Mouse (Mus musculus): ENCODE measurements at regions not wholly inside any gene's neighbourhood (a gene's known extent, or its start where the extent isn't known, plus 50 kb on each side); places are given as distances from the start of the nearest gene placed in this dataset.

DNA sequence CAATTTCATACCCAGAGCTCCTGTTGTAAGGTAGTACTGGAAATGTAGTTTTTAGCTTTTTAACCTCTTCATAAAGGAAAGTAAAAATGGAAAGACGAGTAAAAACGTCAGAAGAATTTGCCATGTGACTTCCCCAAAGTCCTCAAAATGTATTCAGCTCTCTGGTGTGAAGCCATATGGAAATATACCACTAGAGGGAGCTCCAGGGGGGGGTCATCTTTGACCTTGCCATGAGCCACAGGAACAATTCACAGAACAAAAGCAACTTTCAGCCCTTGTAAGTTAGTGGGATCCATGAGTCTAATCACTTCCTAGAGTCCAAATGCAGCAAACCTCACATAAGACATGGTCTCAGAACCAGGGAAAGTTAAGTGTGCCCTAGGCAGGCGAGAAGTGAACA lies 354.1 kb upstream of the Jmjd1c start:
- peaks cover 15% of the 10 kb centered on the region; the same call in 1 of the 2 replicates for H3K9me3 ChIP-seq (ENCODE audit: low read length)
- H3K4me3 ChIP-seq (replicated peaks; ENCODE audit: low read length), result no peak overlapping the region
- H3K36me3 ChIP-seq (ENCODE audit: insufficient read depth, low read length), result no peaks in the 10 kb centered on the region
- H3K4me1 ChIP-seq (replicated peaks; ENCODE audit: low read depth, low read length), result no peaks in the 10 kb centered on the region
- TF ChIP-seq CTCF (conservative IDR thresholded peaks at IDR 0.05; ENCODE audit: low read length), result peak; percentile 65
- no peak; the same call in 1 of the 2 replicates for TF ChIP-seq NANOG (IDR thresholded peaks at IDR 0.05; ENCODE audit: borderline replicate concordance, low read length)
- no peaks in the 10 kb centered on the region for H3K27me3 ChIP-seq (ENCODE audit: insufficient read depth, low read length)

DNA sequence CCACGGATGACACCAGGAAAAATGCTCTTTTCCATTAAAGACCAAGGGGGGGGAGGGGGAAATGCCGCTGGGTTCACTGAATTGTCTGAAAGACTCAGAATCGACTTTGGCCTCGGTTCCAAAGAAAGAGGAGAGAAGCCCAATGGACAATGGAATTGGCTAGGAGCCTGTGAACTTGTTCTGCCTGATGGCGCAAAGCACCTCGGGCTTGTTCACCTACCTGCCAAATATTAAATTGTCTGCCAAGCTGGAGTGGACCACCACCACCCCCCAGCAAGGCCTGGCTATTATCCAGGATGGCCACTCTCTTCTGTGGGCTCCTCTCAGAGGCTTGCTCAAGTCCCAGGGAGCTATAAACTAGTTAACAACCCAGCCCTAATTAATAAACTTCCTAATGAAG lies 352.7 kb upstream of the Jmjd1c start:
- Histone ChIP-seq H3K4me1 (replicated peaks; ENCODE audit: low read depth, low read length) (no peaks in the 10 kb centered on the region), H3K4me3 (replicated peaks; ENCODE audit: low read length) (no peak overlapping the region)
- TF ChIP-seq CTCF (conservative IDR thresholded peaks at IDR 0.05; ENCODE audit: low read length), result no peak
- no peak for TF ChIP-seq POU5F1 (IDR thresholded peaks at IDR 0.05; ENCODE audit: borderline replicate concordance, low read length)
- TF ChIP-seq NANOG (IDR thresholded peaks at IDR 0.05; ENCODE audit: borderline replicate concordance, low read length), result no peak

DNA sequence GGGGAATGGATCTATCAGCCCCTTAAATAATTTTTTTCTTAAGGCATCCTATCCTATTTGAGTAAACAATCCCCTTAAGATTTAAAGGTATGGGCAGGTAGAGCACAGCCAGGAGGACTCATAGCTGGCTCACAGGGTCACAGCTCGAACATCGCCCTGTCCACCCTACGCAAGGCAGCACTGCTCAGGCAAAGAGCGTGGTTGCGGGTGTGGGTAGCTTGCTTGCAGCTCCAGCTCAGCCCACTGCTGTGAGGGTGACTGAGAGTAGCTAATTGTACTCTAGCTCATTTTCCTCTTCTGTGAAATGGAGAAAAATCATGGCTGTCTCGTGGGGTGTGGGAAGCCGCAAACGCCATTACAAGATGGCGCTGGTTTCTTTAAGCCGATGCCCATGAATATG lies 350.1 kb upstream of the Jmjd1c start:
- Histone ChIP-seq H3K27me3 (ENCODE audit: insufficient read depth, low read length) (no peaks in the 10 kb centered on the region), H3K9me3 (ENCODE audit: low read length) (peaks cover 11% of the 10 kb centered on the region; the same call in 1 of the 2 replicates), H3K36me3 (ENCODE audit: insufficient read depth, low read length) (no peaks in the 10 kb centered on the region), H3K4me3 (replicated peaks; ENCODE audit: low read length) (no peak overlapping the region), H3K4me1 (replicated peaks; ENCODE audit: low read depth, low read length) (no peaks in the 10 kb centered on the region)
- TF ChIP-seq POU5F1 (IDR thresholded peaks at IDR 0.05; ENCODE audit: borderline replicate concordance, low read length) (no peak), CTCF (conservative IDR thresholded peaks at IDR 0.05; ENCODE audit: low read length) (no peak), NANOG (IDR thresholded peaks at IDR 0.05; ENCODE audit: borderline replicate concordance, low read length) (no peak)

More for the DNA sequence above, 352.7 kb upstream of the Jmjd1c start:
- H3K27me3 ChIP-seq (ENCODE audit: insufficient read depth, low read length), result no peaks in the 10 kb centered on the region
- H3K36me3 ChIP-seq (ENCODE audit: insufficient read depth, low read length), result no peaks in the 10 kb centered on the region
- H3K9me3 ChIP-seq (ENCODE audit: low read length), result peaks cover 11% of the 10 kb centered on the region; the same call in 1 of the 2 replicates

DNA sequence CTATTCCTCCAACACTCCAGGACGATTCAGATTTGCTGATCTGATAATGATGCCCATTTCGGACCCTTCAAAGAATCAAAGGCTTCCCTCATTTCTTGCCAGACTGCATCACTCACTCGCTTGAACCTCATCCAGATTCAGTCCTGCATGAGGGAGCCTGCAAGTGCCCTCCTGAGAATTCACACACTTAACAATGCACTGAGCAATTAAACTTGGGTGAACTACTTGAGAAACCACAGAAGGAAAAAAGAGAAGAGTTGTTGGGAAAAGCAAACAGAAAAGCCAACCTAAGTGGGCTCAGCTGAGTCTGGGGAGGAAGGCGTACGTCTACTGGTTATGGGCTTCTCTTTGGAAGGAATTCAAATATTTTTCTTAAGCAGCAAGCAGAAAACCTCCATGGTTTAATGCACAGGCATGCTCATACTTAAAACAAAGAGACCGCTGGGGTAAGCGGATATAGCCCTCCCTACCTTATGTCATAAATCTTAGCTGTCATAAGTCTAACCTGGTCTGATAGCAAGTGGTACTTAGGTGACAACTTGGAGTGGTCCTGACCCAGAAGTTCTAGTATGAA lies 343.6 kb upstream of the Jmjd1c start:
- Histone ChIP-seq H3K27me3 (ENCODE audit: insufficient read depth, low read length) (no peaks in the 10 kb centered on the region), H3K4me3 (replicated peaks; ENCODE audit: low read length) (no peak overlapping the region), H3K9me3 (ENCODE audit: low read length) (no peaks in the 10 kb centered on the region), H3K4me1 (replicated peaks; ENCODE audit: low read depth, low read length) (no peaks in the 10 kb centered on the region), H3K36me3 (ENCODE audit: insufficient read depth, low read length) (no peaks in the 10 kb centered on the region)
- no peak for TF ChIP-seq NANOG (IDR thresholded peaks at IDR 0.05; ENCODE audit: borderline replicate concordance, low read length)
- TF ChIP-seq POU5F1 (IDR thresholded peaks at IDR 0.05; ENCODE audit: borderline replicate concordance, low read length), result no peak
- TF ChIP-seq CTCF (conservative IDR thresholded peaks at IDR 0.05; ENCODE audit: low read length), result no peak

DNA sequence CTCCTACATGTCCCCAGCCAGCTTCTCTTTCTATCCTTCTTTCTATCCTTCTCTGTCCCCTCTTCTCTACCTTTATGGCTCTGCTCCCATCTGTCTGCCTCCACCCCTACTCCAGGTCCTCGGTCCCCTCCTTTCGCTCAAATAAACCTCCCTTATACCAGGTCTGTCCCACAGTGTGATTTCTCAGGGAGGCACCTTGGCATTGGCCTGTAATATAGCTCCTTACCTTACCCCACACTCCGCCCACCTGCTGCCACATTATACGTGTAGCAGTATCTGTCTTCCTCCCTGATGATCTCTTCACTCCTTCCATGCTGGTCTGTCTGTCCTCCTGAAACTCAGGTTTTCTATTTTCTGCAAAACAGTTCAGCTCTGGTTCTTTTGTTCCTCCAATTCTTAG lies 339.1 kb upstream of the Jmjd1c start:
- H3K9me3 ChIP-seq (ENCODE audit: low read length), result peaks cover 16% of the 10 kb centered on the region
- TF ChIP-seq NANOG (IDR thresholded peaks at IDR 0.05; ENCODE audit: borderline replicate concordance, low read length), result no peak
- no peak for TF ChIP-seq CTCF (conservative IDR thresholded peaks at IDR 0.05; ENCODE audit: low read length)
- TF ChIP-seq POU5F1 (IDR thresholded peaks at IDR 0.05; ENCODE audit: borderline replicate concordance, low read length), result no peak
- no peaks in the 10 kb centered on the region for H3K27me3 ChIP-seq (ENCODE audit: insufficient read depth, low read length)
- H3K4me1 ChIP-seq (replicated peaks; ENCODE audit: low read depth, low read length), result peaks cover 3% of the 10 kb centered on the region; the same call in 1 of the 2 replicates
- no peaks in the 10 kb centered on the region for H3K36me3 ChIP-seq (ENCODE audit: insufficient read depth, low read length)
- no peak overlapping the region for H3K4me3 ChIP-seq (replicated peaks; ENCODE audit: low read length)

DNA sequence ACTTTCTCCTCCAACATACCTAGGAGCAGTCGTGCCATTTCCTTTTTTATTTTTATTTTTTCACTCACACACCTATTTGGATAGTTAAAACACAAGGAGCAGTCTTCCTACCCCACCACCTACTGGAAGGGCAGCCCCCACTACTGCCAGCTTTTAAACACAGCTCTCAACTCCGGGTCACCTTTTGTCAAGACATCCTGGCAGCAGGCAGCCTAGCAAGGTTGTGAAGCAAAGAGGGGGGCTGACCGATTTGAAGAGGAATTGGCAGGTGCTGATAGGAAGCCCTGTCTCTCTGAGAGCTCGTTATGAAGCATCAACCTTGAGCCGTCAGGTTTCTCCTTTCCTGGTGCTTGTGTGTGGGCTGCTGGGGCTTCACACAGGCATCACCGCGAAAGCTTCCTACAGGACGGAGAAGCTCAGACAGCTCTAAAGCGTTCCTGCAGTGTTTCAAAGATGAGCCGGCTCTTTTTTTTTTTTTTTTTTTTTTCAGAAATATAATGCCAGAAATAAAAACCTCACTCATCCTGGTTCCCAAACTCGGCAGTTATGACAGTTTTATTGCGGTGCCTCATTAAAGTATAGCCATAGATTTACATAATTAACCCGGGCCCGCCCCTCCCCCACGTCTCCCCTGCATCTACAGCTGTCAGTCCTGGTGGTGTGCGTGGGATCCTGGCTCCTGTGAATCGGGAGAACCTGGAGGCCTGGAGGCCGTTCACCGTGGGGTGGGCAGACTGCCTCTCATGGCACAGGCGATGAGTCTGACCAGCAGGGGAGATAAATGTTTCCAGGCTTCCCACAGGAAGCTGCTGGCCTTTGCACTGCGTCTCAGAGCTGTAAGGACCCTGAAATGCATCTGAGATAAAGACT lies 325.5 kb upstream of the Jmjd1c start:
- H3K36me3 ChIP-seq (ENCODE audit: insufficient read depth, low read length), result no peaks in the 10 kb centered on the region
- H3K4me1 ChIP-seq (replicated peaks; ENCODE audit: low read depth, low read length), result no peaks in the 10 kb centered on the region
- H3K9me3 ChIP-seq (ENCODE audit: low read length), result peaks cover 32% of the 10 kb centered on the region
- TF ChIP-seq NANOG (IDR thresholded peaks at IDR 0.05; ENCODE audit: borderline replicate concordance, low read length), result no peak
- TF ChIP-seq POU5F1 (IDR thresholded peaks at IDR 0.05; ENCODE audit: borderline replicate concordance, low read length), result no peak
- no peak for TF ChIP-seq CTCF (conservative IDR thresholded peaks at IDR 0.05; ENCODE audit: low read length)
- H3K4me3 ChIP-seq (replicated peaks; ENCODE audit: low read length), result no peak overlapping the region
- H3K27me3 ChIP-seq (ENCODE audit: insufficient read depth, low read length), result no peaks in the 10 kb centered on the region

DNA sequence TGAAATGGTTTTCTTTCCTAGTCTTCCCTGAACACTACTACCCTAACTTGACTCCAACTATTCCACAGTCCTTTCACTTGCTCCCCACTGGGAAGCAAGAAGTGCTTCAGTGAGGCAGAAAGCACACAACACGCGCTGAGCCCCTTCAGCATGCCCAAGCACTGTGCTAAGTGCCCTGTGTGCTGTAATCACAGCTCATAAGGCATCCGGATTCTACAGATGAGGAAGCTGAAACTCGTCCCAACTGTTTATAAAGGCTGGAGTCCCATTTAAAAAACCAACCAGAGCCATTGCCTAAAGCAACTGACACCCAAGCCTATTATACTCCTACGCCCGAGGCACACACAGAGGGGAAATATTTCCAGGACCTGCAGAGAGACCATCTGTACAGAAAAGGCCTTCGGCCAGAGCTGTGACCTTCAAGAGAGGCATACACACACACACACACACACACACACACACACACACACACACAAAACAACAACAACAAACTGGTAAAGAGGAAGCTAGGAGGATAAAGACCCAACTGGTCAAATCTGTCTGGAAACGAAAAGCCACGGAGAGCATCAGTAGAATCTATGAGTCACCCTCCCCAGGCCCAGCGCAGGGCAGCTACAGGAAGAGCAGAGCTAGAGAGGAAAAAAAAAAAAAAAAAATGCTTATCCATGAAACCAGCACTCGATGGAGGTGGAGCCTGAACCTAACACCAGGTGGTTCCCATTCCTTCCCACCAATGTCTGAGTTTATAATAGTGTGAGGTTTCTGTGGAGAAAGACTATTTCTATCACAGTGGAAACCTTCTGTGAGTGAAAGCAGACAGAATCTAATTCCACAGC lies 315.4 kb upstream of the Jmjd1c start:
- TF ChIP-seq CTCF (conservative IDR thresholded peaks at IDR 0.05; ENCODE audit: low read length) (no peak), POU5F1 (IDR thresholded peaks at IDR 0.05; ENCODE audit: borderline replicate concordance, low read length) (no peak), NANOG (IDR thresholded peaks at IDR 0.05; ENCODE audit: borderline replicate concordance, low read length) (no peak)
- Histone ChIP-seq H3K4me3 (replicated peaks; ENCODE audit: low read length) (no peak overlapping the region), H3K9me3 (ENCODE audit: low read length) (no peaks in the 10 kb centered on the region), H3K27me3 (ENCODE audit: insufficient read depth, low read length) (no peaks in the 10 kb centered on the region), H3K36me3 (ENCODE audit: insufficient read depth, low read length) (no peaks in the 10 kb centered on the region), H3K4me1 (replicated peaks; ENCODE audit: low read depth, low read length) (no peaks in the 10 kb centered on the region)

DNA sequence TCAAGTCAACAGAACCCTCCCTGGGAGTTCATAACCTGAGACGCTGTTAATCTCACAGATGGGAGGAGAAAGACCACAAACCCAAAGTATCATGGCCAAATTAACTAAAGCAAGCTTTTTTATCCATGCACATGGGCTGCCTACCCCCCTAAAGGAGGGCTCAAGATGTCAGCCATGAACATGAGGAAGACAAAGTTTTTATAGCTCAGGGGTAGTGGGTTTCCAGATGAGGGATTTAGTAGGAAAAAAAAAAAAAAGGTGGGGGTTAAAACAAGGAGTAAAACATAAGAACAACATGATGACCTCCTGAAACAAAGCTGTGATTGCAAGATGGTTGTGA lies 314.8 kb upstream of the Jmjd1c start:
- Histone ChIP-seq H3K9me3 (ENCODE audit: low read length) (no peaks in the 10 kb centered on the region), H3K4me3 (replicated peaks; ENCODE audit: low read length) (no peak overlapping the region), H3K36me3 (ENCODE audit: insufficient read depth, low read length) (no peaks in the 10 kb centered on the region), H3K4me1 (replicated peaks; ENCODE audit: low read depth, low read length) (no peaks in the 10 kb centered on the region), H3K27me3 (ENCODE audit: insufficient read depth, low read length) (no peaks in the 10 kb centered on the region)
- TF ChIP-seq CTCF (conservative IDR thresholded peaks at IDR 0.05; ENCODE audit: low read length) (no peak), POU5F1 (IDR thresholded peaks at IDR 0.05; ENCODE audit: borderline replicate concordance, low read length) (no peak), NANOG (IDR thresholded peaks at IDR 0.05; ENCODE audit: borderline replicate concordance, low read length) (no peak)
